Mouse (Mus musculus) stomach, postnatal 0 days (tissue): ENCODE data around the gene Ncln. TPM values are rescaled to one million over a fixed set of nuclear protein-coding genes. Genes with fewer than 3 reads are reported as not detected.

ENCODE experiments used
- ATAC-seq: fragments of 200-750 bp; cut with Nextera tagmentation; 2 replicates; pipeline ENCODE4 v1.8.0; 2017; ENCODE audit not compliant: low FRiP score, low TSS enrichment
- DNase-seq: peaks from one replicate; pipeline ENCODE4 v3.0.0-alpha.2; 2016; ENCODE audit warnings: low spot score
- H3K27ac ChIP-seq: fragments of 300-500 bp; sonication (generic); replicated peaks from 2 replicates; pipeline ENCODE4 v1.5.1; 2014; ENCODE audit warnings: mild to moderate bottlenecking, control low read depth
- H3K27me3 ChIP-seq: fragments of 300-500 bp; sonication (generic); 2 replicates; pipeline ENCODE4 v1.6.1; 2014; ENCODE audit warnings: low read length; ENCODE audit not compliant: control insufficient read depth, insufficient read depth
- H3K36me3 ChIP-seq: fragments of 300-500 bp; sonication (generic); 2 replicates; pipeline ENCODE4 v1.6.1; 2014; ENCODE audit warnings: low read length, mixed read lengths; ENCODE audit not compliant: control insufficient read depth, insufficient read depth
- H3K4me1 ChIP-seq: fragments of 300-500 bp; sonication (generic); replicated peaks from 2 replicates; pipeline ENCODE4 v1.6.1; 2014; ENCODE audit warnings: antibody characterized with exemption; ENCODE audit not compliant: control insufficient read depth, insufficient read depth
- H3K4me2 ChIP-seq: fragments of 300-500 bp; sonication (generic); replicated peaks from 2 replicates; pipeline ENCODE4 v1.6.1; 2014; ENCODE audit warnings: low read depth, mild to moderate bottlenecking, control low read depth, moderate library complexity
- H3K4me3 ChIP-seq: fragments of 300-500 bp; sonication (generic); 2 replicates; pipeline ENCODE4 v1.5.1; 2014; ENCODE audit warnings: low read depth, low read length, control low read depth
- H3K9ac ChIP-seq: fragments of 300-500 bp; sonication (generic); 2 replicates; pipeline ENCODE4 v1.6.1; 2014; ENCODE audit warnings: mild to moderate bottlenecking, low read length, control low read depth, mixed read lengths
- H3K9me3 ChIP-seq: fragments of 300-500 bp; sonication (generic); 2 replicates; pipeline ENCODE4 v1.6.1; 2016; ENCODE audit warnings: low read length; ENCODE audit not compliant: control insufficient read depth
- CTCF ChIP-seq: IDR thresholded peaks from 2 replicates; pipeline ENCODE4 v1.5.1; 2016; ENCODE audit warnings: antibody characterized with exemption, low read depth, mild to moderate bottlenecking, moderate library complexity
- EP300 ChIP-seq: optimal IDR thresholded peaks from 2 replicates; pipeline ENCODE3; 2016; ENCODE audit warnings: antibody characterized with exemption
- WGBS: fragments of 180-500 bp; shearing (Covaris S2); extraction: QIAGEN DNeasy Blood & Tissue Kit; methylation state at CpG from one replicate; pipeline ENCODE4 v1.1.7; 2014; 5-methylcytosine and 5-hydroxymethylcytosine counted together
- polyA plus RNA-seq: library from polyadenylated mRNA; unstranded; fragments of >200 nt; fragmentation: Nextera tagmentation; extraction: Ambion mirVana; gene quantifications from 2 replicates; pipeline ENCODE4 v1.2.1, GENCODE M21; 2015

The Ncln gene
- polyA plus RNA-seq, 1 experiment from 2014 or later = 37.0 TPM

DNA sequence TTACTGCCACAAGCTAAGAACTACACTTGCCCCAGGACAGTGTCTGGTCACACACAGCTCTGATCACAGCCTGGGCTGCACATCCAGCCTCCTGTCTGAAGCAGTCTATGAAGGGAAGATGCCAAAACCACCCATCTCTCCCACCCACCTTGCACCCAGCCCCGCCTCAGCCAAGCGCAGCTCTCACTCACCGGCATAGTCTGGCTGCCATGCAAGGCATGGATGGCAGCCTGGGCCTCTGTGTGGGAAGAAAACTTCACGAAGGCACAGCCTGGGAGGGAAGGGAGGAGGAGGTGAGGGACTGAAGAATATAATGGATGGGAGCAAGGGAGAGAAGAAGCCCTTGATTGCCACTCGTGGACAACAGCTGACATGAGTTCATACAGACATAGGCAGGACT, 26.9 kb downstream of the Ncln start:
- DNase-seq = no peak
- H3K4me3 ChIP-seq = no peak overlapping the region

DNA sequence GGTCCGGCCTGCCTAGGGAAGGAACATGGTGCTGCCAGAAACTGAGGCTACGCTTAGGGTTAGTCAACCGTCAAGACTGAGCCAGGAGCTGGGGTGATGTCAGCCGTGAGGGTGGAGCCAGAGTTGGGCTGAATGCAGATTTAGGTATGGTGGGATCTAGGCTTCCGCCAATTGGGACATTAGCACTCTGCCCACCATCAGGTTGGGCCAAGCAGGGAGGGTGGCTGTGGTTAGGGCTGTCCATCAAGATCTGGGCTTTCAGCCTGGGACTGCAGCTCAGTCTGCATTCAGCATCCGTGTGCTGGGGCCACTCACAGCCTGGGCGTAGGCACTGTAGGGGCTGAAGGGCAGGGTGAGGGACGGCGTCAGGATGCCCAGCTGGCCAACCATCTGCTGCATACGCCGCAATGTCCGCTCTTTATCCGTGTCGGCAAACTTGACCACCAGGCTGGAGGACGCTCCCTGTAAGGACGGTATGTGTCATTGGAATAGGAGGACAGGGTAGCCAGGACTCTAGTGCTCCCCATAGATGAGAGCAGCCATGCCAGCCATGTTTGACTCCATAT, 28.4 kb downstream of the Ncln start:
- TF ChIP-seq CTCF = no peak
- H3K36me3 ChIP-seq = no peaks in the 10 kb centered on the region
- no peak overlapping the region for H3K9ac ChIP-seq
- ATAC-seq = no peak
- H3K4me3 ChIP-seq = no peak overlapping the region
- H3K9me3 ChIP-seq = no peaks in the 10 kb centered on the region
- H3K27ac ChIP-seq = no peak overlapping the region
- 83% methylated on average over 16 of the region's 16 CpGs for WGBS
- 0 out of 2 replicates have a peak, but pooled peaks cover 3% of the 10 kb centered on the region for H3K4me1 ChIP-seq
- peaks cover 3% of the 10 kb centered on the region for H3K27me3 ChIP-seq
- no peak for DNase-seq
- no peak overlapping the region for H3K4me2 ChIP-seq

More for the DNA sequence above, 26.9 kb downstream of the Ncln start:
- no peak for ATAC-seq
- no peaks in the 10 kb centered on the region for H3K36me3 ChIP-seq
- 0 out of 2 replicates have a peak, but pooled peaks cover 3% of the 10 kb centered on the region for H3K4me1 ChIP-seq
- H3K27ac ChIP-seq = no peak overlapping the region
- no peaks in the 10 kb centered on the region for H3K9me3 ChIP-seq
- no peak overlapping the region for H3K9ac ChIP-seq
- 64% methylated on average over 5 of the region's 5 CpGs for WGBS
- no peak for TF ChIP-seq EP300
- no peak overlapping the region for H3K4me2 ChIP-seq
- H3K27me3 ChIP-seq = peaks cover 3% of the 10 kb centered on the region; the same call in 1 of the 2 replicates

DNA sequence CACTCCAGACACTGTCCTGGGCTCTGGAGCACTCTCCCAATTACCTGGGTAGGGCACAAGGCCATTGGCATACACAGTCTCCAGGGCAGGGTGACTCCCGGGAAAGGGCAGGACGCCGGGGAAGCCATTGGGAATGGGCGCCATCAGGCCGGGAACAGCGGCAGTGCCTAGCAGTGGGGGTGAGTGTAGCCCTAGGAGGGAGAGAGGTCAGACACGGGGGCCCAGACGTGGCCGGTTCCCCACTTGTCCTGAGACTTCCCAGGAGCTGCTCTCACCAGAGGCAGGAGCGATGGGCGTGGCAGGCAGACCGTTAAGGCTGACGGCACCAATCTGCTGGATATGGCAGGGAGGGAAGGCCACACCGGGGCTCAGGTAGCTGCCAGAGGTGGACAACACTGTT, 29.3 kb downstream of the Ncln start:
- 59% methylated on average over 14 of the region's 14 CpGs for WGBS
- H3K9me3 ChIP-seq = no peaks in the 10 kb centered on the region
- no peak for ATAC-seq
- H3K4me3 ChIP-seq = no peak overlapping the region
- H3K27ac ChIP-seq = no peak overlapping the region
- peaks cover 7% of the 10 kb centered on the region for H3K27me3 ChIP-seq
- no peak for DNase-seq
- 0 out of 2 replicates have a peak, but pooled peaks cover 3% of the 10 kb centered on the region for H3K4me1 ChIP-seq
- TF ChIP-seq CTCF = no peak
- no peak for TF ChIP-seq EP300
- H3K36me3 ChIP-seq = no peaks in the 10 kb centered on the region
- no peak overlapping the region for H3K9ac ChIP-seq
- H3K4me2 ChIP-seq = no peak overlapping the region

DNA sequence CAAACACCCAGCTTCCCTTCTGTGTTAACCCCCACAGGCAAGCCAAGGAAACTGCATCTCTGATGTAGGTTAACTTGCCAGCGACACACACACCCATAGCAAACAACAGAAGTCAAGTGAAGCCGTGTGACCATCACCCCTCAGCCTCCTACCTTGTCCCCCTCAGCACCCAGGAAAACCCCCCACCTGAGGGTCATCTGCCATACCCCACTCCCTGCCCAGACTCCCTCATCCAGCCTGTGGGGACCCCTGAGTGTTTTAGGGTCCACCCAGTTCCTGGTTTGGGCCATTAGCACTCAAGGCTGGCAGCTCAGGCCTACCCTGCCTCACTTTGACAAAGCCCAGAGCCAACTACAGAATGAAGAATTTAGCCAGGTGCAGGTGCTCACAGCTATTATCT, 30.1 kb downstream of the Ncln start:
- H3K4me3 ChIP-seq = no peak overlapping the region
- no peaks in the 10 kb centered on the region for H3K36me3 ChIP-seq
- TF ChIP-seq EP300 (no peak), CTCF (no peak)
- H3K27me3 ChIP-seq = peaks cover 7% of the 10 kb centered on the region
- 52% methylated on average over 2 of the region's 2 CpGs for WGBS
- H3K9me3 ChIP-seq = no peaks in the 10 kb centered on the region
- no peak overlapping the region for H3K9ac ChIP-seq
- no peak for ATAC-seq
- DNase-seq = no peak
- H3K4me1 ChIP-seq = 0 out of 2 replicates have a peak, but pooled peaks cover 3% of the 10 kb centered on the region
- H3K4me2 ChIP-seq = no peak overlapping the region
- no peak overlapping the region for H3K27ac ChIP-seq

DNA sequence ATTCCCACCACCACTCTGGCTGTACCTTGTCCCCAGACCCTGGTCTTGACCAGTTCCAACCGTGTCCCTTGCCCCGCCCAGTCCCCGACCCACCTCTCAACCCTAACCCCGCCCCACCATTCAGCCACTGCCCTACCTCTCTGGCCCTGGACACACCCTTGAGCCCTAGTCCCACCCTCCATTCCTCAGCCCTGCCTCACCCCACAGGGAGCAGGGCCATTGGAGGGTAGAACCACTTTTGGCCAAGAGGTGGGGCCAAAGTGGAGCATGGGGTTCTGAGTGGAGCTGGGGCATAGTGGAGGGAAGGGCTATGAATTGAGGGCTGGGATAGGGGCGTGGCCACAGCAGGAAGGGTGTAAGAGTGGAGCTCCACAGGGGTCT, 30.9 kb downstream of the Ncln start:
- 8% methylated on average over 5 of the region's 5 CpGs for WGBS
- Histone ChIP-seq H3K9me3 (no peaks in the 10 kb centered on the region), H3K4me2 (no peak overlapping the region), H3K27me3 (peaks cover 7% of the 10 kb centered on the region), H3K4me3 (no peak overlapping the region), H3K36me3 (no peaks in the 10 kb centered on the region), H3K27ac (no peak overlapping the region; the same call in 1 of the 2 replicates), H3K4me1 (0 out of 2 replicates have a peak, but pooled peaks cover 3% of the 10 kb centered on the region), H3K9ac (no peak overlapping the region)
- TF ChIP-seq EP300 (no peak), CTCF (0 out of 2 replicates have a peak, but pooled peaks have one; percentile 27)
- DNase-seq = peak; percentile 82
- ATAC-seq = peak; percentile 79

DNA sequence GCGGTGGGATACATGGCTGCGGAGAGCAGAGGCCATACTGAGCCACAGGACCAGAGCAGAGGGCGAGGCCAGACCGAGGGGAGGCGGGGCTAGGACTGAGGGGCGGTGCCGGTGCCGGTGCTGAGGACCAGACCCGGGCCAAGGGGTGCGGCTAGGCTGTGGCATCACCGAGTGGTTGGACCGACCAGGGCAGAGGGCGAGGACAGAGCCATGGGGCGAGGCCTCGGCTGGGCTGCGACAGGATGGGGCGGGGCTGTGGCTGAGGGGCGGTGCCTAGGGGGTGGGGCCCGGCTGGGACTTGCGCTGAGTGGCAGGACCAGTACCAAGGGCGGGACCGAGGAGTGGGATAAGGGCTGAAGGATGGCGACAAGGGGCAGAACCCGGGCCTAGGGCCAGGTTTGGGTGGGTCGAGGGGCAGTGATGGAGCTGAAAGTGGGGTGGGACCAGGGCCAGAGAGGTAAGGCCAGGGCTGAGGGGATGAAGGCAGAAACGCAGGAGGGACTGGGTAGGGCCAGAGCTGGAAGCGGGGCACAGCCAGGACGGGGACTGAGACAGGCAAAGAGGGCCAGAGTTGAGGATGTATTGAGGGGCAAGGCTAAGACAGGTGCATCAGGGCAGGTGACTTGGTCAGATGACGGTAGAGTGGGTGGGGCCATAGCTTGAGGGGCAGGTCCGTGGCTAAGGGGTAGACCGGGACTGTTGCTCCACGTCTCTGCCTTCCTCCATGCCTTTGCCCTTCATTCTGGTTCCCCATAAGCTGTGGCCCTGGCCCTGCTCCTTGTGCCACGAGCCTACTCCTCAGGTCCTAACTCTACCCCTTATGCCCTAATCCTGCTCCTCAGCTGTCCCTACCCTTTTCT, 31.6 kb downstream of the Ncln start:
- Histone ChIP-seq H3K27ac (no peak overlapping the region; the same call in 1 of the 2 replicates), H3K36me3 (no peaks in the 10 kb centered on the region), H3K27me3 (peaks cover 7% of the 10 kb centered on the region), H3K4me1 (0 out of 2 replicates have a peak, but pooled peaks cover 3% of the 10 kb centered on the region), H3K9ac (no peak overlapping the region), H3K4me3 (peak overlapping the region; percentile 24; the same call in 1 of the 2 replicates), H3K4me2 (peak overlapping the region; percentile 43), H3K9me3 (no peaks in the 10 kb centered on the region)
- TF ChIP-seq CTCF (no peak), EP300 (no peak)
- DNase-seq (peak; percentile 93), ATAC-seq (peak; percentile 92)
- 4% methylated on average over 32 of the region's 33 CpGs for WGBS
